Mouse (Mus musculus) bone marrow macrophage, adult 2 months (primary cell): ENCODE results near the gene Ppp1r14a.

Experiments
- CTCF ChIP-seq: IDR thresholded peaks from 2 replicates; pipeline ENCODE4 v1.5.1; 2012; ENCODE audit warnings: low read depth, mild to moderate bottlenecking, low read length, moderate library complexity
- POLR2A ChIP-seq: IDR thresholded peaks from 2 replicates; pipeline ENCODE4 v1.6.1; 2012; ENCODE audit warnings: mild to moderate bottlenecking, low read depth, low read length, borderline replicate concordance

- TF ChIP-seq CTCF = no peak
- TF ChIP-seq POLR2A = no peak
Measured at GRCm38 (mm10) chr7:29282074-29282554, 7.0 kb upstream of the Ppp1r14a start.
